Mouse (Mus musculus) hindbrain, embryonic 15.5 days (tissue): ENCODE measurements at regions not wholly inside any gene's neighbourhood (a gene's known extent, or its start where the extent isn't known, plus 50 kb on each side); places are given as distances from the start of the nearest gene placed in this dataset.
A peak's percentile ranks its signal among the peaks of the same experiment; 100 is the strongest.

Experiments
- ATAC-seq: fragments of 200-750 bp; cut with Nextera tagmentation; 2 replicates; pipeline ENCODE4 v1.8.0; 2017; ENCODE audit warnings: low read depth, moderate number of reproducible peaks, moderate TSS enrichment; ENCODE audit not compliant: low FRiP score
- H3K27ac ChIP-seq: fragments of 300-500 bp; sonication (generic); replicated peaks from 2 replicates; pipeline ENCODE4 v1.5.1; 2015; ENCODE audit warnings: mild to moderate bottlenecking, inconsistent platforms
- H3K27me3 ChIP-seq: fragments of 300-500 bp; sonication (generic); 2 replicates; pipeline ENCODE4 v1.6.1; 2015; ENCODE audit warnings: control low read depth, inconsistent platforms
- H3K36me3 ChIP-seq: fragments of 300-500 bp; sonication (generic); 2 replicates; pipeline ENCODE4 v1.6.1; 2015; ENCODE audit warnings: control low read depth, inconsistent platforms
- H3K4me1 ChIP-seq: fragments of 300-500 bp; sonication (generic); replicated peaks from 2 replicates; pipeline ENCODE4 v1.6.1; 2015; ENCODE audit warnings: control low read depth, inconsistent platforms
- H3K4me2 ChIP-seq: fragments of 300-500 bp; sonication (generic); 2 replicates; pipeline ENCODE4 v1.6.1; 2015; ENCODE audit warnings: moderate library complexity, mild to moderate bottlenecking, inconsistent platforms
- H3K4me3 ChIP-seq: fragments of 300-500 bp; sonication (generic); 2 replicates; pipeline ENCODE4 v1.5.1; 2015; ENCODE audit warnings: mild to moderate bottlenecking, inconsistent platforms
- H3K9ac ChIP-seq: fragments of 300-500 bp; sonication (generic); 2 replicates; pipeline ENCODE4 v1.6.1; 2015; ENCODE audit warnings: inconsistent platforms
- H3K9me3 ChIP-seq: fragments of 300-500 bp; sonication (generic); 2 replicates; pipeline ENCODE4 v1.6.1; 2016; ENCODE audit warnings: control low read depth, inconsistent platforms
- WGBS: fragments of 180-500 bp; shearing (Covaris S2); methylation state at CpG from one replicate; pipeline ENCODE4 v1.1.7; 2015; 5-methylcytosine and 5-hydroxymethylcytosine counted together

DNA sequence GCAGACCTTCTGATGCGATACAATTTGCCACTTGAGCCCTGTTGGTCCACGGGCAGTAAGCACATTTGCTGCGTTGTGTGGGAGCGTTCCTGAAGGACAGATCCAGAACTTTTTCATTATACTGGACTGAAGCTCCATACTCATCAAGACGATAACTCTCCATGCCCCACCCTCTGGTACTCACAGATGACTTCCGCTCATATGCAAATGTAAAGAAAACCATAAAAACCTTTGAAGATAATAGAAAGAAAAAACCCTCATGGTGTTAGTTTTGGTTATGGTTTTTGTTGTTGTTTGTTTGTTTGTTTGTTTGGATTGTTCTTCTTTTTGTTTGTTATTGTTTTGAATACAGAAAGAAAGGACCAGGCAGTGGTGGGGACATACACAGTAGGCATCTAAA lies 86.0 kb upstream of the Calm2 start:
- Histone ChIP-seq H3K36me3 (no peaks in the 10 kb centered on the region), H3K4me3 (peak overlapping the region; percentile 12; the same call in 1 of the 2 replicates), H3K4me1 (peaks cover 28% of the 10 kb centered on the region), H3K4me2 (peak overlapping the region; percentile 78), H3K27me3 (no peaks in the 10 kb centered on the region), H3K9me3 (no peaks in the 10 kb centered on the region), H3K27ac (no peak overlapping the region), H3K9ac (no peak overlapping the region)
- WGBS: 44% methylated on average over 6 of the region's 6 CpGs
- no peak for ATAC-seq

DNA sequence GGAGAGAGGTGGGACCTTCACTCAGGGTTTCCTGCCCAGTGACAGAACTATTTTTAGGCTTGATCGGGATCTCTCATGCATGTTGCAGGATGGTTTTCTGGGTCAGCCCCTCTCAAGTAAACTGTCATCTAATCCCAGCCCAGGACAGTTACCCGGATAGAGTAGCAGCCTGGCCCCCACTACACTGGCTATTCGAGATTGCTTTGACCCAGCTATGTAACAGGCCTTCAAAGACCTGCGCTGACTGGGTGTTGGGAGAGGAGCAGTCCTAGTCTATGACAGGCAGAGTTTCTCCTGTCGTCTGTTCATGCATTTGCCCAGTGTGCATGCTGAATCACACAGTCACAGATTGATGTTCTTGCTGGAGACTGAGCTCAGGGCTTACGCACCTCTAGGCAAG lies 86.2 kb upstream of the Epcam start:
- Histone ChIP-seq H3K9me3 (no peaks in the 10 kb centered on the region), H3K4me2 (no peak overlapping the region), H3K4me1 (no peaks in the 10 kb centered on the region), H3K27me3 (no peaks in the 10 kb centered on the region), H3K4me3 (no peak overlapping the region), H3K36me3 (no peaks in the 10 kb centered on the region), H3K27ac (no peak overlapping the region), H3K9ac (no peak overlapping the region)
- 79% methylated on average over 6 of the region's 6 CpGs for WGBS
- ATAC-seq: no peak

DNA sequence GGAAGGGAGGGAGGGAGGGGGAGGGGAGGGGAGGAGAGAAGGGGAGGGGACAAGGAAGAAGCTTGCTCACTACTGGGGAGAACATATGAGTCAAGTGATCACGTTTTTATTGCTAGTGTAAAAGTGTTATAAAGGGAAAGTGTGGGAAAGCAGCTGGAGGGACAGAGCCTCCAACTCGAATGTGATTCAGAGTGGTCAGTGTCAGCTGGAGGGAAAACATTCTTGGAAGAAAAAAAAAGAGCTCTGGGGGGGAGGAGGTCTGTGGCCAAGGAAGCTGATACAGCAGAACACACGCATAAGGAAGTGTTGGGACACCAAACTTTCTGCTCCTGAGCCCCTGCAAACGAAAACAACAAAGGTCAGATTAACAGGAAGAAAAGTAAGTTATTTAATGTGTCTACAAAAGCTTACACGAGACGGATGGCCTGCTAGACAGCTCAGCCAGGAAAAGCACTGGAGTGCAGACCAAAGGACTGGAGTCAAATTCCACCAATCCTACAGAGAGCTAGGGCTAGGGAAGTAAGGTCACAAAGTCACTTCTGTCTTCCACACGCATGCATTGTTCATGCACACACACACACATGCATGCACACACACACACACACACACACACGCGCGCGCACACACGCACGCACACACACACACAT lies 85.1 kb upstream of the Epcam start:
- Histone ChIP-seq H3K4me1 (no peaks in the 10 kb centered on the region), H3K4me3 (no peak overlapping the region), H3K9me3 (no peaks in the 10 kb centered on the region), H3K36me3 (no peaks in the 10 kb centered on the region), H3K9ac (no peak overlapping the region), H3K27ac (no peak overlapping the region), H3K4me2 (no peak overlapping the region), H3K27me3 (no peaks in the 10 kb centered on the region)
- no peak for ATAC-seq
- WGBS: 61% methylated on average over 13 of the region's 13 CpGs

GRCm38 (mm10) chr17:87554561-87554960 lies 81.2 kb upstream of the Epcam start:
- 70% methylated on average over 2 of the region's 2 CpGs for WGBS
- Histone ChIP-seq H3K9me3 (no peaks in the 10 kb centered on the region), H3K27ac (no peak overlapping the region), H3K36me3 (no peaks in the 10 kb centered on the region), H3K27me3 (no peaks in the 10 kb centered on the region), H3K4me2 (no peak overlapping the region), H3K4me3 (no peak overlapping the region), H3K9ac (no peak overlapping the region), H3K4me1 (no peaks in the 10 kb centered on the region)
- no peak for ATAC-seq

- no peak overlapping the region for H3K9ac ChIP-seq
- ATAC-seq: no peak
- no peak overlapping the region for H3K4me3 ChIP-seq
- H3K4me2 ChIP-seq: no peak overlapping the region
- no peaks in the 10 kb centered on the region for H3K27me3 ChIP-seq
- no peaks in the 10 kb centered on the region for H3K4me1 ChIP-seq
- no peak overlapping the region for H3K27ac ChIP-seq
- no peaks in the 10 kb centered on the region for H3K9me3 ChIP-seq
- WGBS: 13% methylated on average over 2 of the region's 2 CpGs
- no peaks in the 10 kb centered on the region for H3K36me3 ChIP-seq
Measured at GRCm38 (mm10) chr17:87558419-87558818, 77.4 kb upstream of the Epcam start.

DNA sequence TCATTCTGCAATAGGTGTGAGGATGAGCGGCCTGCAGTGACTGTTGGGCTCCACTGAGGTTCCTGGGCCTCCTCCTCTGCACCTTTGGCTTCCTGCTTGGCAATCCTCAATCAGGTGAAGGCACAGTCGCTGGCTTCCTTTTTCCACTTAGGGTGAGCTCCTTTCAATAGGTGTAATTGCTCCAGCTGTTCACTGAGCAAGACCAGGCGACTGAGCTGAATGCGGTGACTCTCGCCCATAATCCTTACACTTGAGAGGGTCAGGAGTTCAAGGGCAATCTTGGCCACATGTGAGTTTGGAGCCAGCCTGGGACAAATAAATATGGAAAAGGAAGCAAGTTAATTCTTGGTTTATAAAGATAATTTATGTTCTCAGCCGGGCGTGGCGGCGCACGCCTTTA lies 76.1 kb upstream of the Epcam start:
- H3K36me3 ChIP-seq: no peaks in the 10 kb centered on the region
- no peak overlapping the region for H3K9ac ChIP-seq
- no peaks in the 10 kb centered on the region for H3K27me3 ChIP-seq
- WGBS: 88% methylated on average over 10 of the region's 10 CpGs
- H3K9me3 ChIP-seq: no peaks in the 10 kb centered on the region
- H3K27ac ChIP-seq: no peak overlapping the region
- no peak overlapping the region for H3K4me2 ChIP-seq
- H3K4me1 ChIP-seq: no peaks in the 10 kb centered on the region
- no peak overlapping the region for H3K4me3 ChIP-seq
- no peak for ATAC-seq

- Histone ChIP-seq H3K9me3 (no peaks in the 10 kb centered on the region), H3K4me3 (no peak overlapping the region), H3K36me3 (no peaks in the 10 kb centered on the region), H3K27ac (no peak overlapping the region), H3K9ac (no peak overlapping the region), H3K4me1 (no peaks in the 10 kb centered on the region), H3K27me3 (no peaks in the 10 kb centered on the region), H3K4me2 (no peak overlapping the region)
- ATAC-seq: no peak
- 93% methylated on average over 7 of the region's 7 CpGs for WGBS
Measured at GRCm38 (mm10) chr17:87560923-87561322, 74.9 kb upstream of the Epcam start.

- H3K4me2 ChIP-seq: no peak overlapping the region
- 0 out of 2 replicates have a peak, but pooled peaks cover 6% of the 10 kb centered on the region for H3K4me1 ChIP-seq
- no peak for ATAC-seq
- WGBS: 87% methylated on average over 5 of the region's 5 CpGs
- H3K27ac ChIP-seq: no peak overlapping the region
- no peaks in the 10 kb centered on the region for H3K9me3 ChIP-seq
- H3K27me3 ChIP-seq: no peaks in the 10 kb centered on the region
- no peaks in the 10 kb centered on the region for H3K36me3 ChIP-seq
- H3K9ac ChIP-seq: no peak overlapping the region
- H3K4me3 ChIP-seq: no peak overlapping the region
Measured at GRCm38 (mm10) chr17:87563375-87563774, 72.4 kb upstream of the Epcam start.

GRCm38 (mm10) chr17:87565631-87566030 lies 70.1 kb upstream of the Epcam start:
- H3K36me3 ChIP-seq: no peaks in the 10 kb centered on the region
- WGBS: 84% methylated on average over 4 of the region's 4 CpGs
- no peak overlapping the region for H3K4me3 ChIP-seq
- H3K4me2 ChIP-seq: no peak overlapping the region
- H3K9me3 ChIP-seq: no peaks in the 10 kb centered on the region
- no peak for ATAC-seq
- H3K27ac ChIP-seq: no peak overlapping the region
- no peak overlapping the region for H3K9ac ChIP-seq
- H3K4me1 ChIP-seq: 0 out of 2 replicates have a peak, but pooled peaks cover 6% of the 10 kb centered on the region
- H3K27me3 ChIP-seq: no peaks in the 10 kb centered on the region

DNA sequence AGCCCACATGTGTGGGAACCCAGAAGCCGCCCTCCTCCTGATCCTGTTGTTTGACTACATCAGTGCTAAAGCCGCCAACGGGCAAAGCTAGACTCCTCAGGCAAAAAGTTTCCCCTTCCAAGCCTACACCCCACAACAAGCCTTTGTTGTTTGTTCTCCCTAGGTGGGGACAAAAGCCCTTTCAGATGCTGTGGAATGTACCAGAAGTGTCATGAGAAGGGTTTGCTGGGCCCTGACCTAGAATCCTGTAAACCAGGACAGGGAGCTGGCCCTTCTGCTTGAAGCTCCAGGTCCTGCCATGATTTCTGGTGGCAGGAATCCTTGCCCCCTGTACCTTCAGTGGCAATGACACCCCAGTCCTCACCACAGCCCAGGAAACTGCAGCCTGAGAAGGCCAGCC lies 69.5 kb upstream of the Epcam start:
- Histone ChIP-seq H3K4me2 (no peak overlapping the region), H3K4me3 (no peak overlapping the region), H3K27ac (no peak overlapping the region), H3K9ac (no peak overlapping the region), H3K36me3 (no peaks in the 10 kb centered on the region), H3K27me3 (no peaks in the 10 kb centered on the region), H3K9me3 (no peaks in the 10 kb centered on the region), H3K4me1 (peaks cover 12% of the 10 kb centered on the region)
- ATAC-seq: no peak
- WGBS: 67% methylated on average over 3 of the region's 3 CpGs

DNA sequence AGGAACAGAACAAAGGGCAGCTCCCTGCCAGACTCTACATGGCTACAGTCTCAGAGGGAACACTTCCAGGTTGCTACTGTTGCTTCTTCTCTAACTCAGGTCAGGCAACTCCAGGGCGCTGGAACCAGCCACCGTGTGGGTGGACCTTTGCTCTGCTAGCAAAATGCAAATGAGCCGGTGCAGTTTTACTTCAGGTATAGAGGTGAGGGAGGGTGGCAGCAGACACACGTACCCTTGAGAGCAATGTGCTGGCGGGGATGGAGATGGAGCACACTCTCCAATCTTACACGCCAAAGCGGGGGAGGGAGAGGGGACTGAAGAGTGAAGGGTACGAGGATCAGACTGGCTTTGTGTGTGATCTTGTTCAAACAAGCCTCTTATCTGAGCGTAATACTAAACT lies 68.8 kb upstream of the Epcam start:
- no peak overlapping the region for H3K4me2 ChIP-seq

DNA sequence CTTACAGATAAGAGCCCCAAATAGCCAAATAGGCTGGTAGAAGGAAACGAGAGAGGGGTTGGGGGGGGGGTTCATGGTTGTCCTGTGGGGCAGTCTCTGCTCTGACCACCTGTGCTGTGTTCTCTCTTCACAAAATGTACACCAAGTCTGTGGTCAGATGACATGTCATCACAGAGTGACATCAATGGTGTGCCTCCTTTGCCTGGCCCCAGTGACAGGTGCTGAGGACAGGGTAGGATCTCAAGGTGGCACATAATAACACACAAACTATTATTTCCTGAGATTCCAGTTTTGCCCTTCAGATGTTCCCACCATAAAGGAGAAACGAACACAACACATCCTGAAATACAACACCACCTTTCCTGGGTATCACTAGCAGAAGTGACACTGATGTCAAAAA lies 68.3 kb upstream of the Epcam start:
- Histone ChIP-seq H3K9me3 (no peaks in the 10 kb centered on the region), H3K27me3 (no peaks in the 10 kb centered on the region), H3K9ac (no peak overlapping the region), H3K36me3 (no peaks in the 10 kb centered on the region), H3K4me3 (no peak overlapping the region), H3K27ac (no peak overlapping the region), H3K4me1 (peaks cover 14% of the 10 kb centered on the region), H3K4me2 (no peak overlapping the region)
- WGBS: 59% methylated on average over 2 of the region's 2 CpGs
- no peak for ATAC-seq

More for the DNA sequence above, 68.8 kb upstream of the Epcam start:
- Histone ChIP-seq H3K27ac (no peak overlapping the region), H3K27me3 (no peaks in the 10 kb centered on the region), H3K36me3 (no peaks in the 10 kb centered on the region), H3K4me1 (peaks cover 14% of the 10 kb centered on the region), H3K4me3 (no peak overlapping the region), H3K9ac (no peak overlapping the region), H3K9me3 (no peaks in the 10 kb centered on the region)
- ATAC-seq: no peak
- WGBS: 54% methylated on average over 9 of the region's 9 CpGs

GRCm38 (mm10) chr17:87569981-87570380 lies 65.8 kb upstream of the Epcam start:
- Histone ChIP-seq H3K9me3 (no peaks in the 10 kb centered on the region), H3K4me2 (no peak overlapping the region), H3K4me1 (peaks cover 14% of the 10 kb centered on the region), H3K36me3 (no peaks in the 10 kb centered on the region), H3K27ac (no peak overlapping the region), H3K4me3 (no peak overlapping the region), H3K9ac (no peak overlapping the region), H3K27me3 (no peaks in the 10 kb centered on the region)
- 74% methylated on average over 9 of the region's 9 CpGs for WGBS
- ATAC-seq: no peak
